Mouse (Mus musculus): ENCODE measurements around the gene Efna4. TPM values are rescaled to one million over a fixed set of nuclear protein-coding genes. Genes with fewer than 3 reads are reported as not detected.

Gene Efna4
- total RNA-seq, 4 experiments from 2014 or later, result 0.96 to 1.4 (median 1.1) TPM

Other genes starting within 250 kb of the Efna4 start
- gene Rusc1, start 244.7 kb downstream of the Efna4 start, total RNA-seq (2022), result 100 to 1,000 TPM; 144 to 149 (median 146) TPM
- under 1 TPM in 1 of 4 experiments, not detected in 3; 0.18 TPM for gene Gm43738, start 236.9 kb downstream of the Efna4 start, total RNA-seq (2022)
- 100 to 1,000 TPM in 2 of 4 experiments, 10 to 100 TPM in 2; 84.1 to 119 (median 97.3) TPM for gene Fdps, start 236.1 kb downstream of the Efna4 start, total RNA-seq (2022)
- gene Pklr, start 201.9 kb downstream of the Efna4 start, total RNA-seq (2022), result under 1 TPM in 1 of 4 experiments, not detected in 3; 0.14 TPM
- 10 to 100 TPM; 13.3 to 15.2 (median 14.2) TPM for gene Hcn3, start 177.8 kb downstream of the Efna4 start, total RNA-seq (2022)
- 10 to 100 TPM; 44.5 to 54.1 (median 48.9) TPM for gene Clk2, start 173.2 kb downstream of the Efna4 start, total RNA-seq (2022)
- gene Scamp3, start 160.6 kb downstream of the Efna4 start, total RNA-seq (2022), result 10 to 100 TPM; 66.2 to 72.5 (median 69.1) TPM
- 10 to 100 TPM; 52.6 to 54.5 (median 53.5) TPM for gene Fam189b, start 154.9 kb downstream of the Efna4 start, total RNA-seq (2022)
- gene Gba, start 135.1 kb downstream of the Efna4 start, total RNA-seq (2022), result 10 to 100 TPM; 62.1 to 75.2 (median 68.5) TPM
- 10 to 100 TPM; 27.4 to 40.7 (median 35.3) TPM for gene Thbs3, start 122.8 kb downstream of the Efna4 start, total RNA-seq (2022)
- 10 to 100 TPM; 85.4 to 96.0 (median 94.4) TPM for gene Mtx1, start 110.9 kb downstream of the Efna4 start, total RNA-seq (2022)
- 1 to 10 TPM in 2 of 4 experiments, under 1 TPM in 2; 0.37 to 1.7 (median 1.2) TPM for gene Muc1, start 109.0 kb downstream of the Efna4 start, total RNA-seq (2022)
- gene Krtcap2, start 92.1 kb downstream of the Efna4 start, total RNA-seq (2022), result 10 to 100 TPM; 73.9 to 82.9 (median 79.4) TPM
- gene Trim46, start 91.7 kb downstream of the Efna4 start, total RNA-seq (2022), result 10 to 100 TPM; 74.0 to 89.3 (median 80.2) TPM
- gene Dpm3, start 78.7 kb downstream of the Efna4 start, total RNA-seq (2022), result 10 to 100 TPM; 44.2 to 67.3 (median 61.7) TPM
- 10 to 100 TPM; 51.8 to 69.9 (median 58.2) TPM for gene Slc50a1, start 67.5 kb downstream of the Efna4 start, total RNA-seq (2022)
- 10 to 100 TPM in 2 of 4 experiments, 1 to 10 TPM in 2; 7.9 to 12.6 (median 10.5) TPM for gene Efna1, start 56.9 kb downstream of the Efna4 start, total RNA-seq (2022)
- 10 to 100 TPM; 57.7 to 72.8 (median 60.8) TPM for gene Efna3, start 15.1 kb downstream of the Efna4 start, total RNA-seq (2022)
- 100 to 1,000 TPM; 129 to 141 (median 137) TPM for gene Adam15, start 12.0 kb upstream of the Efna4 start, total RNA-seq (2022)
- gene Dcst2, start 23.9 kb upstream of the Efna4 start, total RNA-seq (2022), result under 1 TPM; 0.32 to 0.47 (median 0.39) TPM
- gene Dcst1, start 27.2 kb upstream of the Efna4 start, total RNA-seq (2022), result under 1 TPM in 2 of 4 experiments, not detected in 2; 0.16 to 0.48 TPM
- 10 to 100 TPM; 12.6 to 18.7 (median 15.9) TPM for gene Zbtb7b, start 56.7 kb upstream of the Efna4 start, total RNA-seq (2022)
- gene Lenep, start 64.8 kb upstream of the Efna4 start, total RNA-seq (2022), result 1 to 10 TPM; 1.9 to 7.1 (median 4.3) TPM
- 10 to 100 TPM; 35.8 to 37.8 (median 37.1) TPM for gene Flad1, start 73.8 kb upstream of the Efna4 start, total RNA-seq (2022)
- 1 to 10 TPM; 1.6 to 4.7 (median 2.5) TPM for gene Cks1b, start 80.4 kb upstream of the Efna4 start, total RNA-seq (2022)
- 10 to 100 TPM; 16.4 to 22.3 (median 19.9) TPM for gene Shc1, start 80.4 kb upstream of the Efna4 start, total RNA-seq (2022)
- gene Pygo2, start 92.2 kb upstream of the Efna4 start, total RNA-seq (2022), result 10 to 100 TPM; 49.4 to 61.0 (median 53.9) TPM
- gene Pbxip1, start 98.7 kb upstream of the Efna4 start, total RNA-seq (2022), result 10 to 100 TPM; 39.6 to 71.2 (median 51.8) TPM
- 10 to 100 TPM; 29.5 to 33.7 (median 31.3) TPM for gene Pmvk, start 116.5 kb upstream of the Efna4 start, total RNA-seq (2022)
- 10 to 100 TPM; 21.9 to 26.5 (median 25.8) TPM for gene Kcnn3, start 182.1 kb upstream of the Efna4 start, total RNA-seq (2022)

All from layer of hippocampus, adult 8-10 months (tissue).